Mouse (Mus musculus): ENCODE data around the gene Nhlrc4. TPM values are rescaled to one million over a fixed set of nuclear protein-coding genes. Genes with fewer than 3 reads are reported as not detected.

Nhlrc4 gene
- total RNA-seq, 2 experiments from 2014 or later, result not detected

GRCm38 (mm10) chr17:25934526-25934925 is 10.2 kb downstream of the Nhlrc4 start:
- ATAC-seq (ENCODE audit: poor library complexity, severe bottlenecking), result no peak

GRCm38 (mm10) chr17:25925348-25925747 is 19.4 kb downstream of the Nhlrc4 start:
- no peak for ATAC-seq (ENCODE audit: poor library complexity, severe bottlenecking)

- no peak for ATAC-seq (ENCODE audit: poor library complexity, severe bottlenecking)
Measured at GRCm38 (mm10) chr17:25922120-25922519, 22.6 kb downstream of the Nhlrc4 start.

- peak; percentile 89 for ATAC-seq (ENCODE audit: poor library complexity, severe bottlenecking)
Measured at GRCm38 (mm10) chr17:25919786-25920642, 24.7 kb downstream of the Nhlrc4 start.

GRCm38 (mm10) chr17:25919144-25919785 is 25.5 kb downstream of the Nhlrc4 start, which contains the start of gene Rab40c:
Gene Rab40c, minus strand, starts transcription at chr17:25919727.
- no peak for ATAC-seq (ENCODE audit: poor library complexity, severe bottlenecking)

GRCm38 (mm10) chr17:25918037-25918750 is 26.6 kb downstream of the Nhlrc4 start:
- no peak for ATAC-seq (ENCODE audit: poor library complexity, severe bottlenecking)

- ATAC-seq (ENCODE audit: poor library complexity, severe bottlenecking), result no peak
Measured at GRCm38 (mm10) chr17:25916931-25917647, 27.7 kb downstream of the Nhlrc4 start.

GRCm38 (mm10) chr17:25914295-25914694 is 30.5 kb downstream of the Nhlrc4 start:
- ATAC-seq (ENCODE audit: poor library complexity, severe bottlenecking), result no peak

GRCm38 (mm10) chr17:25913877-25914275 is 30.9 kb downstream of the Nhlrc4 start:
- 0 out of 2 replicates have a peak, but pooled peaks have one; percentile 10 for ATAC-seq (ENCODE audit: poor library complexity, severe bottlenecking)

GRCm38 (mm10) chr17:25913186-25913876 is 31.4 kb downstream of the Nhlrc4 start:
- ATAC-seq (ENCODE audit: poor library complexity, severe bottlenecking), result no peak

- 0 out of 2 replicates have a peak, but pooled peaks have one; percentile 27 for ATAC-seq (ENCODE audit: poor library complexity, severe bottlenecking)
Measured at GRCm38 (mm10) chr17:25911816-25912215, 32.9 kb downstream of the Nhlrc4 start.

- ATAC-seq (ENCODE audit: poor library complexity, severe bottlenecking), result no peak
Measured at GRCm38 (mm10) chr17:25907640-25908039, 37.1 kb downstream of the Nhlrc4 start.

GRCm38 (mm10) chr17:25903061-25903460 is 41.7 kb downstream of the Nhlrc4 start:
- ATAC-seq (ENCODE audit: poor library complexity, severe bottlenecking), result no peak

- no peak for ATAC-seq (ENCODE audit: poor library complexity, severe bottlenecking)
Measured at GRCm38 (mm10) chr17:25900193-25900592, 44.6 kb downstream of the Nhlrc4 start.

- ATAC-seq (ENCODE audit: poor library complexity, severe bottlenecking), result no peak
Measured at GRCm38 (mm10) chr17:25895891-25896290, 48.9 kb downstream of the Nhlrc4 start.

GRCm38 (mm10) chr17:25895415-25895814 is 49.3 kb downstream of the Nhlrc4 start:
- ATAC-seq (ENCODE audit: poor library complexity, severe bottlenecking), result peak; percentile 27; the same call in 1 of the 2 replicates

- ATAC-seq (ENCODE audit: poor library complexity, severe bottlenecking), result peak; percentile 91
Measured at GRCm38 (mm10) chr17:25893975-25894617, 50.7 kb downstream of the Nhlrc4 start.
